Mouse (Mus musculus): Measurements from ENCODE around the gene Vmn1r143. TPM values are rescaled to one million over a fixed set of nuclear protein-coding genes. Genes with fewer than 3 reads are reported as not detected.
"Not testable (repeated sequence)": the region's sequence is repeated elsewhere in the genome, so short reads cannot be mapped to it uniquely, and the experiment has no call there.

The Vmn1r143 gene
- not detected in 2 replicates for polyA plus RNA-seq (2012; rRNA removed)

- H3K4me3 ChIP-seq (ENCODE audit: control insufficient read depth, low read depth, low read length); H3K36me3 ChIP-seq (ENCODE audit: control insufficient read depth, insufficient read depth, low read length): not testable (repeated sequence)
Observed at GRCm38 (mm10) chr7:22189077-22189476, at the start of gene Vmn1r143. Gene Vmn1r143 (plus strand): TSS chr7:22189377.

GRCm38 (mm10) chr7:22163935-22164334 lies 25.2 kb upstream of the Vmn1r143 start, which contains the start of gene Vmn1r142:
Gene Vmn1r142 (minus strand): TSS chr7:22164035.
- not testable (repeated sequence) for H3K27ac ChIP-seq (ENCODE audit: control insufficient read depth, insufficient read depth, low read depth, low read length); H3K4me3 ChIP-seq (ENCODE audit: control insufficient read depth, low read depth, low read length); H3K4me1 ChIP-seq (ENCODE audit: control insufficient read depth, insufficient read depth, low read length); H3K36me3 ChIP-seq (ENCODE audit: control insufficient read depth, insufficient read depth, low read length); H3K27me3 ChIP-seq (ENCODE audit: control insufficient read depth, insufficient read depth, low read length)

More at GRCm38 (mm10) chr7:22189077-22189476, at the start of gene Vmn1r143:
- not testable (repeated sequence) for H3K4me1 ChIP-seq (ENCODE audit: control insufficient read depth, insufficient read depth, low read length); H3K27ac ChIP-seq (ENCODE audit: control insufficient read depth, insufficient read depth, low read depth, low read length); H3K27me3 ChIP-seq (ENCODE audit: control insufficient read depth, insufficient read depth, low read length)

GRCm38 (mm10) chr7:22201164-22201563 lies 12.0 kb downstream of the Vmn1r143 start, which contains the start of gene Gm8653:
Gene Gm8653 (minus strand): TSS chr7:22201264.
- H3K4me1 ChIP-seq (ENCODE audit: control insufficient read depth, insufficient read depth, low read length); H3K36me3 ChIP-seq (ENCODE audit: control insufficient read depth, insufficient read depth, low read length); H3K27me3 ChIP-seq (ENCODE audit: control insufficient read depth, insufficient read depth, low read length); H3K4me3 ChIP-seq (ENCODE audit: control insufficient read depth, low read depth, low read length); H3K27ac ChIP-seq (ENCODE audit: control insufficient read depth, insufficient read depth, low read depth, low read length): not testable (repeated sequence)

GRCm38 (mm10) chr7:22229384-22229783 lies 40.2 kb downstream of the Vmn1r143 start, which contains the start of gene Gm8453:
Gene Gm8453 (minus strand): TSS chr7:22229484.
- not testable (repeated sequence) for H3K4me3 ChIP-seq (ENCODE audit: control insufficient read depth, low read depth, low read length); H3K36me3 ChIP-seq (ENCODE audit: control insufficient read depth, insufficient read depth, low read length); H3K27me3 ChIP-seq (ENCODE audit: control insufficient read depth, insufficient read depth, low read length)

More at GRCm38 (mm10) chr7:22229384-22229783, 40.2 kb downstream of the Vmn1r143 start, which contains the start of gene Gm8453:
- H3K4me1 ChIP-seq (ENCODE audit: control insufficient read depth, insufficient read depth, low read length); H3K27ac ChIP-seq (ENCODE audit: control insufficient read depth, insufficient read depth, low read depth, low read length): not testable (repeated sequence)

Other genes with a start within 250 kb of the Vmn1r143 start
- gene Vmn1r137, start 194.8 kb upstream of the Vmn1r143 start, polyA plus RNA-seq (2012; rRNA removed), result not detected in 2 replicates
- not detected in 2 replicates for gene Vmn1r138, start 160.5 kb upstream of the Vmn1r143 start, polyA plus RNA-seq (2012; rRNA removed)
- gene Gm6176, start 133.1 kb upstream of the Vmn1r143 start, polyA plus RNA-seq (2012; rRNA removed), result not detected in 2 replicates
- gene Vmn1r139, start 120.3 kb upstream of the Vmn1r143 start, polyA plus RNA-seq (2012; rRNA removed), result not detected in 2 replicates
- gene Gm16451, start 71.1 kb upstream of the Vmn1r143 start, polyA plus RNA-seq (2012; rRNA removed), result not detected in 2 replicates
- gene Gm10666, start 54.6 kb upstream of the Vmn1r143 start, polyA plus RNA-seq (2012; rRNA removed), result not detected in 2 replicates
- gene Vmn1r142, start 25.3 kb upstream of the Vmn1r143 start, polyA plus RNA-seq (2012; rRNA removed), result not detected in 2 replicates
- not detected in 2 replicates for gene Gm8653, start 11.9 kb downstream of the Vmn1r143 start, polyA plus RNA-seq (2012; rRNA removed)
- gene Gm8453, start 40.1 kb downstream of the Vmn1r143 start, polyA plus RNA-seq (2012; rRNA removed), result not detected in 2 replicates
- gene Gm4187, start 140.3 kb downstream of the Vmn1r143 start, polyA plus RNA-seq (2012; rRNA removed), result not detected in 2 replicates
- not detected in 2 replicates for gene Gm8660, start 181.7 kb downstream of the Vmn1r143 start, polyA plus RNA-seq (2012; rRNA removed)
- gene Vmn1r148, start 224.2 kb downstream of the Vmn1r143 start, polyA plus RNA-seq (2012; rRNA removed), result not detected in 2 replicates
- not detected in 2 replicates for gene Vmn1r149, start 248.9 kb downstream of the Vmn1r143 start, polyA plus RNA-seq (2012; rRNA removed)